Mouse (Mus musculus) retina, adult 2 months (tissue): Measurements from ENCODE around the gene Mpv17l.
"Not testable (repeated sequence)": the region's sequence is repeated elsewhere in the genome, so short reads cannot be mapped to it uniquely, and the experiment has no call there.

Source experiments
- DNase-seq: peaks from one replicate; pipeline ENCODE4 v3.0.0-alpha.2; 2012; ENCODE audit warnings: low read depth, low spot score

Mpv17l gene

GRCm38 (mm10) chr16:13902888-13903483, at the start of gene Mpv17l, which contains the start of gene Pdxdc1:
Gene Mpv17l (plus strand): TSS chr16:13903161.
Gene Pdxdc1 (minus strand): TSS chr16:13903131.
- peak; percentile 90 for DNase-seq

DNA sequence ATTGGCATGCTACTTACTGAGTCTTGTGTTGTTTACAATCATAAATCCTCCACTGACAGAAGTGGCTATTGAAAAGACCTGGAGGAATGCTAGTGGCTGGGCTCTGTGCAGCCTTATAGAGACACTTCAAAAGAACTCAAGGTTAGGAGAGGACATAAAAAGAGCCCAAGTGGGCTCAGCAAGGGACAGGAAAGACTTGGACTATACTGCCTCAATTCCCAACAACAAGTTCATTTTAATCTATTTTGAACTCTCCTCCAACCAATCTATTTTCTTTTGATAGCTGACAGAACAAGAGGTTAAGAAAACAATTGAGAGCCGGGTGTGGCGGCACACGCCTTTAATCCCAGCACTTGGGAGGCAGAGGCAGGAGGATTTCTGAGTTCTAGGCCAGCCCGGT, 49.1 kb upstream of the Mpv17l start:
- DNase-seq, result no peak

- DNase-seq, result no peak
These were observed 36.9 kb upstream of the Mpv17l start for GRCm38 (mm10) chr16:13866076-13866475.

DNA sequence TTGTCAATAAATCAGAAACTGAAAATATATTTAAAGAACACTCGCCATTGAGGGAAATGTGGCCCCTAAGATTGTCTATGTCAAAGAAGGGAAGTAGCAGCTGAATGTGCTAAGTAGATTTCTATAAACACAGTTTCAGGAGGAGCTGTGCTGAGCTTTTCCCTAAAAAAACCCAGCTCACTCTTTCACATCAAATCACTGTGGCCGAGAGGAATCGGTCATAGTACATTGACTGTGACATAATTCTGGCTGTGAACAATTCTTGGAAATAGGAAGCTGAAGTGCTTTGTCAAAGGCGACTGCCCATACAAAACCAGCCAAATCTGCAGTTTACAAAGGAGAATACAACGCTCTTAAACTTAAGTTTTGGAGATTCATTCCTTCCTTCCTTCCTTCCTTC, 36.3 kb upstream of the Mpv17l start:
- DNase-seq, result no peak

DNA sequence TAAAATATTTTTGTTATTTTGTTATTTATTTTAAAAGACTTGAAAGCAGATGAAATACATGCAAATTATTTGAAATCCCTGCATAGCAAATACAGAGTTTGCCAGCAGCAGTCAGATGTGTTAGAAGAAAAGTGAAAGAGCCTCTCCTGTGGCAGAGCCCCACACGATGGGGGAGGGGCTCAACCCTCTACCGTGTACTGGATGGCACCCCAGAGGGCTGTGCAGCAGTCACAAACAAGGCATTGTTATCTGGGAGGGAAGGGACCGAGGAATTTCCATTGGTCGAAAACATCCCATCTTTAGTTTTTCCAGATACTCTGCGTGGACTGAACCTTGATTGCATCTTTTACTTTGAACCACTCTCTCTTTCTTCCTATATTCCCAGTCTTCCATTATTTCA, 35.6 kb upstream of the Mpv17l start:
- DNase-seq, result not testable (repeated sequence)

GRCm38 (mm10) chr16:13867910-13868514, 34.9 kb upstream of the Mpv17l start:
- no peak for DNase-seq

- no peak for DNase-seq
These were observed 27.5 kb upstream of the Mpv17l start for GRCm38 (mm10) chr16:13875483-13875882.

- no peak for DNase-seq
These were observed 19.7 kb upstream of the Mpv17l start for GRCm38 (mm10) chr16:13883094-13883774.

GRCm38 (mm10) chr16:13890449-13890848, 12.5 kb upstream of the Mpv17l start:
- no peak for DNase-seq

DNA sequence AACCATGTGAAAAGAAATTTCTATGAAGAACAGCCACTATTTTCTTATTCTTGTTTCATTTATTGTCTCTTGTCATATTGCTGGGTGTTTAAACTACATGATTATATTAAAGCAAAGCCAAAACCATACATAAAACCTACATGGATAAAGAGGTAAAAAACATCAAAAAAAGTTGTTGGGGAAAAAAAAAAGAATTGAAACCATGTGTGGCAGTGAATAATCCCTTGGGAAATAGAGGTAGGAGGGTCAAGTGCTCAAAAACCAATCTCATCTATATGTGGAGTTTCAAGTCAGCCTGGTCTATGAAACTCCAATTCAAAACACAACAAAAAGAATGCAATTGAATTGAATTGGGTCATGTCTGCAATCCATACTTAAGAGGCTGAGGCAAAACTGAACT, 10.1 kb upstream of the Mpv17l start:
- no peak for DNase-seq

- no peak for DNase-seq
These were observed 8.9 kb upstream of the Mpv17l start for GRCm38 (mm10) chr16:13894097-13894496.

DNA sequence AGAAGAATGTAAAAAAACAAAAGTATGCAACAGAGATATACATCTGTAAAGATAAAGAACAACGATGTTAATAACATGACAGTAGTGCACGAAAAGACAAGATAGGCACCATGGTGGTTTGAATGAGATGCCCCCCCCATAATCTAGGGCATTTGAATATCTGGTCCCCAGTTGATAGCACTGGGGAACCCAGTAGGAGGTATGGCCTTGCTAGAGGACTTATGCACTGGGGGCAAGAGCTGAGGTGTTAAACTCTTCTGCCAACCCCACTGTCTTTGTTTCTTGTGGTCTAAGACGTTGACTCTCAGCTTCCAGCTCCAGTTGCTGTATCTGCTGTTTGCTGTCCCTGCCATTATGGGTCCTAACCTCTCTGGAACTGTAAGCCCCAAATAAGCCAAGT, 7.2 kb upstream of the Mpv17l start:
- no peak for DNase-seq

DNA sequence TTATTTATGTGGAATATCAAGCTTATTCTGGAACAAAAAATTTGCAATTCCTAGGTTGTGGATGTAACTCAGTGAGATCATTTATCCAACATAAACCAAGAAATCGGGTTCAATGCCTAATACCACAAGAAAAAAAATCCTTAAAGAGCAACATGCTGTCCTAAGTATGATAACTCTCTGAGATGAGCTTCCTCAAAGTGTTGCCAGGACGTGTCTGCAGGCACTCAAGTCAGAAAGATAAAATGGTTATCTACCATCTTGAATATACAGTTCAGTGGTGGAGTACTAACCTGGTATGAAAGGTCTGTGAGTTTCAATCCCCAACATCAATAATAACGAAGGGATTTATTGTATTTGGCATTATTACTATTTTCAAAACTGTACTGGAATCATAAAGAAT, 6.6 kb upstream of the Mpv17l start:
- DNase-seq, result no peak

DNA sequence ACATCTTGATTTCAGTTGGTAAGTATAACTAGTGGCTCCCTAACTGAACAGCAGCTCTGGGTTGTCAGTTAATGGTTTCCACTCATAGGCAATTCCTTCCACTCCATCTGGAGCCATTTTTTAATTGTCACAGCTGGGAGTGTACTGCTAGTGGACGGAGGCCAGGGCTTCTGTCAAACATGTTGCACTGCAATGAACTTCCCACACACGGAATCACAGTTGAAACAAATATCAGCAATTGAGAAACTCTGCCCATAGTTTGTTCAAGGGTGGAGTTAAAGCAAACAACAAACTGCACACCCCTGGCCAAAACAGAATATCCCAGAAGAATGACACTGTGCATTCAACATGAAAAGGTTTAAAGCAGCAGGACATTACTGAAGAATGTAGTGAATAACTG, 4.0 kb upstream of the Mpv17l start:
- no peak for DNase-seq

- DNase-seq, result no peak
These were observed 547 bp upstream of the Mpv17l start for GRCm38 (mm10) chr16:13902397-13902831.

GRCm38 (mm10) chr16:13903488-13903887, 527 bp downstream of the Mpv17l start:
- no peak for DNase-seq

GRCm38 (mm10) chr16:13907297-13907696, 4.3 kb downstream of the Mpv17l start:
- no peak for DNase-seq

GRCm38 (mm10) chr16:13920093-13920492, 17.1 kb downstream of the Mpv17l start:
- DNase-seq, result no peak

GRCm38 (mm10) chr16:13921063-13921462, 18.1 kb downstream of the Mpv17l start:
- no peak for DNase-seq

DNA sequence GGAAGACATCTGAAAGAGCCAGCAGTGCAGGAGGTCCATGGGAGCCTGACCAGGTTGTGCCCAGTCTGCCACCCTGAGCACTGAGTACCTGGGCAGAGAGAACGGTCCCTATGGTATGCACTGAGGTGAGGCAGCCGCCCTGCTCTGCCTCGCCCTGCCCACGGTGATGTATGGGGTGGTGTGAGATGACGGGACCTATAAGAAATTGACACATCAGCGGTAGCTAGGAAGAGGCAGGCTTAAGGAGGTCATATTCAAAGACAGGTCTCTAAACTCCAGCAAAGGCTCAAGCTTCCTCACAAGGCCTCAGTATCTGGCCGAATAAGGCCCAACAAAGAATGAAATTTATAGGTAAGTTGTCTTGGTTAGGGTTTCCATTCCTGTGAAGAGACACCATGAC, 18.8 kb downstream of the Mpv17l start:
- no peak for DNase-seq

- DNase-seq, result not testable (repeated sequence)
These were observed 19.5 kb downstream of the Mpv17l start for GRCm38 (mm10) chr16:13922499-13922898.

DNA sequence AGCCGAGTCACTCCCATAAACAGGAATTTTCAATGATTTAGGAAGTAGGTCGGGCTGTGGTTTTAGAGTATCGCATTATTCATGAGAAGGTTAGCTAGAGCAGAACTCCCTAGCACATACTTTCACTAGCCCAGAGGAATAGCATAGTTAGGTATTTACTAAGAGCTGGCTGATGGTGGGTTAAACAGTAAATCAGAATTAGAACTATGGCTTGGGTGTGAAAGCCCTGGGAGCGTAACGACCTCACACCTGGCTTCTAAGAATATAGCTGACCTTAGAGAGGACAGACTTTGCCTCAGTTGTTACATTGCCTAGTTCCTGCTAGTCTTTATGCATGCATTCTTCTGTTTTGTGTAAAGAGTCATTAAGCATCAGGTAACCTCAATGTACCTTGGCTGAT, 20.0 kb downstream of the Mpv17l start:
- DNase-seq, result not testable (repeated sequence)
